Mouse (Mus musculus) heart, embryonic 13.5 days (tissue): ENCODE data around the gene Traf7. TPM values are rescaled to one million over a fixed set of nuclear protein-coding genes. Genes with fewer than 3 reads are reported as not detected.

ENCODE experiments used
- ATAC-seq: fragments of 200-750 bp; cut with Nextera tagmentation; 2 replicates; pipeline ENCODE4 v1.8.0; 2017; ENCODE audit warnings: moderate TSS enrichment; ENCODE audit not compliant: insufficient number of reproducible peaks, low FRiP score, low TSS enrichment; ENCODE audit errors: extremely low read depth
- H3K27ac ChIP-seq: fragments of 300-500 bp; sonication (generic); replicated peaks from 2 replicates; pipeline ENCODE4 v1.5.1; 2015; ENCODE audit warnings: moderate library complexity, mild to moderate bottlenecking, inconsistent platforms
- H3K27me3 ChIP-seq: fragments of 300-500 bp; sonication (generic); replicated peaks from 2 replicates; pipeline ENCODE4 v1.6.1; 2015; ENCODE audit warnings: mild to moderate bottlenecking, inconsistent platforms
- H3K36me3 ChIP-seq: fragments of 300-500 bp; sonication (generic); 2 replicates; pipeline ENCODE4 v1.6.1; 2015; ENCODE audit warnings: mild to moderate bottlenecking, inconsistent platforms
- H3K4me1 ChIP-seq: fragments of 300-500 bp; sonication (generic); 2 replicates; pipeline ENCODE4 v1.6.1; 2015; ENCODE audit warnings: inconsistent platforms
- H3K4me2 ChIP-seq: fragments of 300-500 bp; sonication (generic); 2 replicates; pipeline ENCODE4 v1.6.1; 2015; ENCODE audit warnings: inconsistent platforms, mild to moderate bottlenecking, moderate library complexity
- H3K4me3 ChIP-seq: fragments of 300-500 bp; sonication (generic); 2 replicates; pipeline ENCODE4 v1.5.1; 2015; ENCODE audit warnings: moderate library complexity, mild to moderate bottlenecking, inconsistent platforms
- H3K9ac ChIP-seq: fragments of 300-500 bp; sonication (generic); 2 replicates; pipeline ENCODE4 v1.6.1; 2015; ENCODE audit warnings: inconsistent platforms, mild to moderate bottlenecking, moderate library complexity
- H3K9me3 ChIP-seq: fragments of 300-500 bp; sonication (generic); 2 replicates; pipeline ENCODE4 v1.6.1; 2016; ENCODE audit warnings: inconsistent platforms
- WGBS: fragments of 180-500 bp; shearing (Covaris S2); methylation state at CpG from one replicate; pipeline ENCODE4 v1.1.7; 2015; ENCODE audit warnings: mixed read lengths; 5-methylcytosine and 5-hydroxymethylcytosine counted together
- polyA plus RNA-seq: library from polyadenylated mRNA; unstranded; fragments of >200 nt; fragmentation: Nextera tagmentation; extraction: Ambion mirVana; gene quantifications from 2 replicates; pipeline ENCODE4 v1.2.1, GENCODE M21; 2015

The Traf7 gene
- polyA plus RNA-seq: 72.5 and 76.1 TPM in 2 replicates

GRCm38 (mm10) chr17:24527723-24528559, at the start of gene Traf7:
Traf7 (minus strand) TSS chr17:24527938.
- peak within 1 kb of the TSS; percentile 94 for H3K9ac ChIP-seq
- H3K36me3 ChIP-seq: peaks cover 31% of the 10 kb centered on the region
- WGBS: under 1% methylated on average over 40 of the region's 40 CpGs
- peaks cover 71% of the 10 kb centered on the region for H3K4me1 ChIP-seq
- H3K27me3 ChIP-seq: no peaks in the 10 kb centered on the region; the same call in 1 of the 2 replicates
- ATAC-seq: peak; percentile 92
- H3K4me2 ChIP-seq: peak within 1 kb of the TSS; percentile 93
- peak within 1 kb of the TSS; percentile 87 for H3K4me3 ChIP-seq
- H3K27ac ChIP-seq: peak within 1 kb of the TSS; percentile 83
- no peaks in the 10 kb centered on the region for H3K9me3 ChIP-seq

- Histone ChIP-seq H3K27ac (no peak overlapping the region), H3K36me3 (peaks cover 100% of the 10 kb centered on the region), H3K27me3 (no peaks in the 10 kb centered on the region), H3K4me3 (no peak overlapping the region), H3K4me1 (no peaks in the 10 kb centered on the region), H3K4me2 (no peak overlapping the region), H3K9ac (no peak overlapping the region), H3K9me3 (no peaks in the 10 kb centered on the region)
- ATAC-seq: no peak
- WGBS: 86% methylated on average over 9 of the region's 9 CpGs
Measured at GRCm38 (mm10) chr17:24573811-24574210, 46.1 kb upstream of the Traf7 start.

GRCm38 (mm10) chr17:24572651-24573245, 45.0 kb upstream of the Traf7 start:
- WGBS: 89% methylated on average over 12 of the region's 12 CpGs
- Histone ChIP-seq H3K27ac (no peak overlapping the region), H3K9me3 (no peaks in the 10 kb centered on the region), H3K36me3 (peaks cover 99% of the 10 kb centered on the region), H3K4me1 (no peaks in the 10 kb centered on the region), H3K4me2 (no peak overlapping the region), H3K4me3 (no peak overlapping the region), H3K27me3 (no peaks in the 10 kb centered on the region), H3K9ac (no peak overlapping the region)
- ATAC-seq: no peak

- no peak for ATAC-seq
- Histone ChIP-seq H3K36me3 (peaks cover 90% of the 10 kb centered on the region), H3K27ac (no peak overlapping the region), H3K9me3 (no peaks in the 10 kb centered on the region), H3K27me3 (no peaks in the 10 kb centered on the region), H3K9ac (no peak overlapping the region), H3K4me3 (no peak overlapping the region), H3K4me1 (peaks cover 16% of the 10 kb centered on the region), H3K4me2 (no peak overlapping the region)
- 85% methylated on average over 4 of the region's 4 CpGs for WGBS
Measured at GRCm38 (mm10) chr17:24569837-24570236, 42.1 kb upstream of the Traf7 start.

GRCm38 (mm10) chr17:24567034-24567779, 39.5 kb upstream of the Traf7 start:
- WGBS: 47% methylated on average over 8 of the region's 8 CpGs
- no peaks in the 10 kb centered on the region for H3K27me3 ChIP-seq
- H3K27ac ChIP-seq: peak overlapping the region; percentile 36; the same call in 1 of the 2 replicates
- ATAC-seq: no peak
- no peak overlapping the region for H3K4me2 ChIP-seq
- H3K4me1 ChIP-seq: peaks cover 25% of the 10 kb centered on the region
- H3K9ac ChIP-seq: peak overlapping the region; percentile 69
- peaks cover 70% of the 10 kb centered on the region for H3K36me3 ChIP-seq
- H3K9me3 ChIP-seq: no peaks in the 10 kb centered on the region
- H3K4me3 ChIP-seq: no peak overlapping the region

- Histone ChIP-seq H3K36me3 (peaks cover 55% of the 10 kb centered on the region), H3K4me2 (no peak overlapping the region), H3K27me3 (no peaks in the 10 kb centered on the region), H3K9me3 (no peaks in the 10 kb centered on the region), H3K4me1 (peaks cover 28% of the 10 kb centered on the region), H3K4me3 (no peak overlapping the region), H3K9ac (no peak overlapping the region), H3K27ac (no peak overlapping the region)
- no peak for ATAC-seq
- WGBS: 80% methylated on average over 3 of the region's 3 CpGs
Measured at GRCm38 (mm10) chr17:24565792-24566191, 38.1 kb upstream of the Traf7 start.

- WGBS: 80% methylated on average over 3 of the region's 3 CpGs
- no peak overlapping the region for H3K4me2 ChIP-seq
- no peak for ATAC-seq
Measured at GRCm38 (mm10) chr17:24565092-24565491, 37.4 kb upstream of the Traf7 start.

GRCm38 (mm10) chr17:24564422-24564821, 36.7 kb upstream of the Traf7 start:
- Histone ChIP-seq H3K4me3 (no peak overlapping the region), H3K27ac (no peak overlapping the region), H3K4me1 (peaks cover 38% of the 10 kb centered on the region), H3K9ac (no peak overlapping the region), H3K9me3 (no peaks in the 10 kb centered on the region), H3K36me3 (peaks cover 42% of the 10 kb centered on the region), H3K27me3 (no peaks in the 10 kb centered on the region), H3K4me2 (no peak overlapping the region)
- ATAC-seq: no peak
- WGBS: 89% methylated on average over 4 of the region's 4 CpGs

More at GRCm38 (mm10) chr17:24565092-24565491, 37.4 kb upstream of the Traf7 start:
- Histone ChIP-seq H3K27ac (no peak overlapping the region), H3K36me3 (peaks cover 48% of the 10 kb centered on the region), H3K4me3 (no peak overlapping the region), H3K9ac (no peak overlapping the region), H3K4me1 (peaks cover 35% of the 10 kb centered on the region), H3K9me3 (no peaks in the 10 kb centered on the region), H3K27me3 (no peaks in the 10 kb centered on the region)

- no peak for ATAC-seq
- Histone ChIP-seq H3K4me1 (peaks cover 46% of the 10 kb centered on the region), H3K27me3 (no peaks in the 10 kb centered on the region), H3K9ac (0 out of 2 replicates have a peak overlapping the region, but pooled peaks have one; percentile 13), H3K9me3 (no peaks in the 10 kb centered on the region), H3K4me2 (no peak overlapping the region), H3K36me3 (peaks cover 34% of the 10 kb centered on the region), H3K27ac (no peak overlapping the region), H3K4me3 (no peak overlapping the region)
- 60% methylated on average over 5 of the region's 5 CpGs for WGBS
Measured at GRCm38 (mm10) chr17:24563638-24564037, 35.9 kb upstream of the Traf7 start.

GRCm38 (mm10) chr17:24561592-24561991, 33.9 kb upstream of the Traf7 start:
- H3K27ac ChIP-seq: no peak overlapping the region
- H3K4me3 ChIP-seq: no peak overlapping the region
- no peak overlapping the region for H3K4me2 ChIP-seq
- peaks cover 21% of the 10 kb centered on the region for H3K36me3 ChIP-seq
- H3K9ac ChIP-seq: no peak overlapping the region
- H3K4me1 ChIP-seq: peaks cover 51% of the 10 kb centered on the region
- no peak for ATAC-seq
- no peaks in the 10 kb centered on the region for H3K9me3 ChIP-seq
- WGBS: 84% methylated on average over 2 of the region's 2 CpGs
- no peaks in the 10 kb centered on the region for H3K27me3 ChIP-seq
